Mouse (Mus musculus) thymus, postnatal 10 days (tissue): ENCODE results near the gene Stau1.
A peak's percentile ranks its signal among the peaks of the same experiment; 100 is the strongest.
"Not testable (repeated sequence)": the region's sequence is repeated elsewhere in the genome, so short reads cannot be mapped to it uniquely, and the experiment has no call there.

Source experiments
- DNase-seq, 2 experiments: peaks; one replicate each; pipeline ENCODE4 v3.0.0; 2021; ENCODE audit warnings: low spot score in 2 of 2

Stau1 gene

GRCm38 (mm10) chr2:166995796-166996532 lies at the start of gene Stau1:
Gene Stau1 (minus strand): TSS chr2:166996299.
- peak; percentile 94 to 95 for DNase-seq

GRCm38 (mm10) chr2:167043400-167044121 lies 47.5 kb upstream of the Stau1 start:
- no peak for DNase-seq

- DNase-seq: no peak
Observed at GRCm38 (mm10) chr2:167039386-167039785, 43.3 kb upstream of the Stau1 start.

- DNase-seq: no peak
Observed at GRCm38 (mm10) chr2:167038716-167039115, 42.6 kb upstream of the Stau1 start.

- no peak for DNase-seq
Observed at GRCm38 (mm10) chr2:167038297-167038696, 42.2 kb upstream of the Stau1 start.

- no peak for DNase-seq
Observed at GRCm38 (mm10) chr2:167037710-167038109, 41.6 kb upstream of the Stau1 start.

GRCm38 (mm10) chr2:167030507-167030906 lies 34.4 kb upstream of the Stau1 start:
- no peak for DNase-seq

GRCm38 (mm10) chr2:167028553-167028952 lies 32.5 kb upstream of the Stau1 start:
- DNase-seq: no peak

GRCm38 (mm10) chr2:167019396-167019795 lies 23.3 kb upstream of the Stau1 start:
- no peak for DNase-seq

- no peak for DNase-seq
Observed at GRCm38 (mm10) chr2:167015382-167015718, 19.3 kb upstream of the Stau1 start.

- DNase-seq: peak; percentile 86 to 94
Observed at GRCm38 (mm10) chr2:167014702-167015381, 18.7 kb upstream of the Stau1 start, which contains the start of gene Ddx27. Gene Ddx27 (plus strand): TSS chr2:167015193.

GRCm38 (mm10) chr2:167010546-167010945 lies 14.4 kb upstream of the Stau1 start:
- no peak for DNase-seq

- no peak for DNase-seq
Observed at GRCm38 (mm10) chr2:167009483-167009882, 13.4 kb upstream of the Stau1 start.

GRCm38 (mm10) chr2:167007565-167007964 lies 11.5 kb upstream of the Stau1 start:
- DNase-seq: not testable (repeated sequence)

GRCm38 (mm10) chr2:167007001-167007491 lies 10.9 kb upstream of the Stau1 start:
- DNase-seq: no peak

- no peak for DNase-seq
Observed at GRCm38 (mm10) chr2:167006355-167006754, 10.3 kb upstream of the Stau1 start.

GRCm38 (mm10) chr2:167004099-167004854 lies 8.2 kb upstream of the Stau1 start:
- peak; percentile 39 to 76 for DNase-seq

GRCm38 (mm10) chr2:167001486-167001885 lies 5.4 kb upstream of the Stau1 start:
- no peak for DNase-seq

GRCm38 (mm10) chr2:166996533-166996894 lies 415 bp upstream of the Stau1 start:
- DNase-seq: no peak

GRCm38 (mm10) chr2:166995021-166995795 lies 891 bp downstream of the Stau1 start:
- DNase-seq: peak; percentile 16 to 30

GRCm38 (mm10) chr2:166991945-166992344 lies 4.2 kb downstream of the Stau1 start:
- no peak for DNase-seq
